Comparison of ENCODE assay signal across 17 mouse cellular contexts in the genomic region with DNA sequence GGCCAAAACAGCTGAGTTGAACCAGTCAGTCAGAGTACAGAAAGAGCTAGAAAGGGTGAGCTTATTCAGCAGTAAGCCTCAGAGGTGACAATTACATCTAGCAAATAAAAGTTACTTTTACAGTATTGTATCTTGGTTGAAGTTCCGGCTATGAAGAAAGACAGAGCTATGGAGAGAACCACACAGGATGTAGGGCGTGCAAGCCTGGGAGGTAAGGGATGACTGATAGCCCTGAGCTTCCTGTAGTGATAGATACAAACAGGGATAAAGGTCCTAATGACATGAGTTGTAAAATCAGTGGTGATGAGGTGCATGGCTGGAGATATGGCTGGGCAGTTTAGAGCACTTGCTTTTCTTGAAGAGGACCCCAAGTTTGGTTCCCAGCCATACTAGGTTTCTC.
"Had no signal": no experiment of that assay in that cellular context is flagged by ENCODE, and none has a peak within 500 bp of the region (broad histone marks: within the 10 kb centered on the region; RNA-seq: fewer than 3 reads in every experiment).

No protein-coding gene starts in this region.

- H3K27me3 ChIP-seq: kidney, embryonic 15.5 days; limb, embryonic 15.5 days had no signal

- H3K4me3 ChIP-seq: kidney, embryonic 15.5 days; limb, embryonic 12.5 days; limb, embryonic 15.5 days; midbrain, embryonic 13.5 days had no signal

- ATAC-seq: inflammation-experienced regulatory T-cells, adult 6 months; liver, postnatal 0 days; lung, postnatal 0 days; midbrain, embryonic 13.5 days had no signal

- H3K9me3 ChIP-seq: kidney, embryonic 15.5 days; limb, embryonic 12.5 days; limb, embryonic 15.5 days; midbrain, embryonic 13.5 days had no signal

- H3K36me3 ChIP-seq: kidney, embryonic 15.5 days; limb, embryonic 12.5 days; limb, embryonic 15.5 days; midbrain, embryonic 13.5 days had no signal

- H3K4me2 ChIP-seq: kidney, embryonic 15.5 days; limb, embryonic 12.5 days; limb, embryonic 15.5 days; liver, embryonic 11.5 days; lung, embryonic 14.5 days; midbrain, embryonic 13.5 days had no signal

- H3K9ac ChIP-seq: kidney, embryonic 15.5 days; limb, embryonic 12.5 days; limb, embryonic 15.5 days; liver, embryonic 14.5 days; liver, postnatal 0 days; lung, embryonic 14.5 days; midbrain, embryonic 13.5 days had no signal

- DNase-seq: kidney, adult 8-10 months; kidney, postnatal 14 days; kidney, postnatal 4 days; left cerebral cortex, postnatal 4 days; liver, postnatal 0 days; lung, embryonic 14.5 days; thymus, adult 2 months; thymus, postnatal 14 days had no signal

- H3K27ac ChIP-seq: kidney, embryonic 15.5 days; limb, embryonic 12.5 days; limb, embryonic 15.5 days; liver, embryonic 14.5 days; macrophage; midbrain, embryonic 13.5 days had no signal

- H3K4me1 ChIP-seq: limb, embryonic 15.5 days; midbrain, embryonic 13.5 days had no signal
